Mouse (Mus musculus): ENCODE measurements around the gene Tesc. TPM values are rescaled to one million over a fixed set of nuclear protein-coding genes. Genes with fewer than 3 reads are reported as not detected.

Gene Tesc
- total and polyA plus RNA-seq, 3 experiments = not detected

GRCm38 (mm10) chr5:118071766-118072165 lies 44.2 kb downstream of the Tesc start:
- no peaks in the 10 kb centered on the region for H3K27me3 ChIP-seq (ENCODE audit: insufficient read depth, low read length)
- no peak overlapping the region for H3K4me3 ChIP-seq (ENCODE audit: low read depth, low read length)
- ATAC-seq (ENCODE audit: extremely low read depth, insufficient number of reproducible peaks, low FRiP score, poor library complexity, severe bottlenecking) (no peak), DNase-seq (ENCODE audit: low spot score) (no peak)
- peaks cover 16% of the 10 kb centered on the region for H3K4me1 ChIP-seq (ENCODE audit: insufficient read depth, low read depth, low read length)
- H3K9me3 ChIP-seq (replicated peaks) = no peaks in the 10 kb centered on the region
- no peak for TF ChIP-seq GATA2 (IDR thresholded peaks at IDR 0.05; ENCODE audit: borderline replicate concordance, low read depth, low read length)
- no peak for TF ChIP-seq TAL1 (conservative IDR thresholded peaks at IDR 0.05; ENCODE audit: low read depth, low read length)
- no peak for TF ChIP-seq CTCF (IDR thresholded peaks at IDR 0.05; ENCODE audit: low read depth, low read length)
- TF ChIP-seq POLR2AphosphoS5 (IDR thresholded peaks at IDR 0.05; ENCODE audit: insufficient replicate concordance, low read depth, low read length) = no peak
- no peak for TF ChIP-seq GATA1 (IDR thresholded peaks at IDR 0.05; ENCODE audit: borderline replicate concordance, low read length)
- peaks cover 100% of the 10 kb centered on the region for H3K36me3 ChIP-seq (replicated peaks)

GRCm38 (mm10) chr5:118073213-118073773 lies 45.8 kb downstream of the Tesc start:
- H3K4me3 ChIP-seq (ENCODE audit: low read depth, low read length) = no peak overlapping the region
- no peak for DNase-seq (ENCODE audit: low spot score)
- TF ChIP-seq TAL1 (conservative IDR thresholded peaks at IDR 0.05; ENCODE audit: low read depth, low read length) (no peak), GATA2 (IDR thresholded peaks at IDR 0.05; ENCODE audit: borderline replicate concordance, low read depth, low read length) (no peak)
- H3K4me1 ChIP-seq (ENCODE audit: insufficient read depth, low read depth, low read length) = peaks cover 8% of the 10 kb centered on the region; the same call in 1 of the 2 replicates
- H3K9me3 ChIP-seq (replicated peaks) = no peaks in the 10 kb centered on the region
- no peaks in the 10 kb centered on the region for H3K27me3 ChIP-seq (ENCODE audit: insufficient read depth, low read length)
- peaks cover 100% of the 10 kb centered on the region for H3K36me3 ChIP-seq (replicated peaks)
- no peak for ATAC-seq (ENCODE audit: extremely low read depth, insufficient number of reproducible peaks, low FRiP score, poor library complexity, severe bottlenecking)

- DNase-seq (ENCODE audit: low spot score) = no peak
- ATAC-seq (ENCODE audit: extremely low read depth, insufficient number of reproducible peaks, low FRiP score, poor library complexity, severe bottlenecking) = no peak
- H3K4me1 ChIP-seq (ENCODE audit: insufficient read depth, low read depth, low read length) = no peaks in the 10 kb centered on the region
These were observed 49.4 kb downstream of the Tesc start for GRCm38 (mm10) chr5:118076721-118077592.

DNA sequence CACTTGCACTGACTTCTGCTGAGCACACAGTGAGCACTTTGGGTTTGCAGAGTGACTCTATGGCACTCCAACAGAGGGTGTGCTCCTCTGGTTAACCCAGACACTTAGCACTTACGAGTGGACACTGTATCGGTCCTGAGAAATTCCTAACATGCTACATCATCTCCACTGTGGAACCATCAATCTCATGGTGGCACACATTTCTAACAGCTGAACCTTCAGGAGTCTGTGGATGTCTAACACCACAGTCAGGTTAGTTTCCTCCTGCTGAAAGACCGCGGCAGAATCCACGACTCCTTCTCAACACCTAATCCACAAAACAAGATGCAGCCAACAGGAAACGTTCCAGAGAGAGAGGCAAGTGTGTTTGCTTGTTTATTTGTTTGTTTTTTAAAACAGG lies 51.0 kb downstream of the Tesc start:
- ATAC-seq (ENCODE audit: extremely low read depth, insufficient number of reproducible peaks, low FRiP score, poor library complexity, severe bottlenecking) (no peak), DNase-seq (ENCODE audit: low spot score) (no peak)
- Histone ChIP-seq H3K4me3 (ENCODE audit: low read depth, low read length) (no peak overlapping the region), H3K9me3 (replicated peaks) (no peaks in the 10 kb centered on the region), H3K4me1 (ENCODE audit: insufficient read depth, low read depth, low read length) (no peaks in the 10 kb centered on the region), H3K36me3 (replicated peaks) (peaks cover 98% of the 10 kb centered on the region), H3K27me3 (ENCODE audit: insufficient read depth, low read length) (no peaks in the 10 kb centered on the region)
- TF ChIP-seq GATA1 (IDR thresholded peaks at IDR 0.05; ENCODE audit: borderline replicate concordance, low read length) (no peak), POLR2AphosphoS5 (IDR thresholded peaks at IDR 0.05; ENCODE audit: insufficient replicate concordance, low read depth, low read length) (no peak), GATA2 (IDR thresholded peaks at IDR 0.05; ENCODE audit: borderline replicate concordance, low read depth, low read length) (no peak), CTCF (IDR thresholded peaks at IDR 0.05; ENCODE audit: low read depth, low read length) (no peak)

More at GRCm38 (mm10) chr5:118076721-118077592, 49.4 kb downstream of the Tesc start:
- H3K9me3 ChIP-seq (replicated peaks) = no peaks in the 10 kb centered on the region
- TF ChIP-seq GATA1 (IDR thresholded peaks at IDR 0.05; ENCODE audit: borderline replicate concordance, low read length) (no peak), POLR2AphosphoS5 (IDR thresholded peaks at IDR 0.05; ENCODE audit: insufficient replicate concordance, low read depth, low read length) (no peak), TAL1 (conservative IDR thresholded peaks at IDR 0.05; ENCODE audit: low read depth, low read length) (no peak)
- peaks cover 100% of the 10 kb centered on the region for H3K36me3 ChIP-seq (replicated peaks)
- H3K27me3 ChIP-seq (ENCODE audit: insufficient read depth, low read length) = no peaks in the 10 kb centered on the region
- no peak overlapping the region for H3K4me3 ChIP-seq (ENCODE audit: low read depth, low read length)

DNA sequence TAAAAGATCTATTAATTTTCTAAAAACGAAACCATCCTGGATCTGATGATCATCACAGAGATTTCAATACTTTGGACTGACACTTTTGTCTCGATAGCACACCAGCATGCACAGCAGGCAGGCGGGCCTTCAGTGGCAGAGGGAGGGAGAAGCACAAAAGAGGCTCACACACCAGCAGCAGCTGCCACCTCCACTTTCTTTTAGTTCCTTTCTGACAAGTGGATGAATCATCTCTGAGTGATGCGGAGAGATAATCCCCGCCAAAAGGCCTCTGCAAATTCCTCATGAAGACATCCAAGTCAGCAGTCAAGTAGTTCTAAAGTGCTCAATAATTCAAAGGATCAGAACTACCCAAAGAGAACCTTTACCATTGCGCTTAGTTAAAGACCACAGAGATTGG lies 51.8 kb downstream of the Tesc start:
- H3K4me1 ChIP-seq (ENCODE audit: insufficient read depth, low read depth, low read length) = no peaks in the 10 kb centered on the region
- no peak overlapping the region for H3K4me3 ChIP-seq (ENCODE audit: low read depth, low read length)
- H3K27me3 ChIP-seq (ENCODE audit: insufficient read depth, low read length) = no peaks in the 10 kb centered on the region
- TF ChIP-seq GATA2 (IDR thresholded peaks at IDR 0.05; ENCODE audit: borderline replicate concordance, low read depth, low read length) = no peak
- DNase-seq (ENCODE audit: low spot score) (no peak), ATAC-seq (ENCODE audit: extremely low read depth, insufficient number of reproducible peaks, low FRiP score, poor library complexity, severe bottlenecking) (no peak)
- H3K9me3 ChIP-seq (replicated peaks) = no peaks in the 10 kb centered on the region
- peaks cover 97% of the 10 kb centered on the region for H3K36me3 ChIP-seq (replicated peaks)

- no peak for DNase-seq (ENCODE audit: low spot score)
- Histone ChIP-seq H3K4me3 (ENCODE audit: low read depth, low read length) (no peak overlapping the region), H3K36me3 (replicated peaks) (peaks cover 97% of the 10 kb centered on the region), H3K9me3 (replicated peaks) (no peaks in the 10 kb centered on the region), H3K4me1 (ENCODE audit: insufficient read depth, low read depth, low read length) (no peaks in the 10 kb centered on the region), H3K27me3 (ENCODE audit: insufficient read depth, low read length) (no peaks in the 10 kb centered on the region)
- no peak for ATAC-seq (ENCODE audit: extremely low read depth, insufficient number of reproducible peaks, low FRiP score, poor library complexity, severe bottlenecking)
- no peak for TF ChIP-seq CTCF (IDR thresholded peaks at IDR 0.05; ENCODE audit: low read depth, low read length)
- TF ChIP-seq GATA2 (IDR thresholded peaks at IDR 0.05; ENCODE audit: borderline replicate concordance, low read depth, low read length) = no peak
- TF ChIP-seq GATA1 (IDR thresholded peaks at IDR 0.05; ENCODE audit: borderline replicate concordance, low read length) = no peak
- TF ChIP-seq TAL1 (conservative IDR thresholded peaks at IDR 0.05; ENCODE audit: low read depth, low read length) = no peak
- TF ChIP-seq POLR2AphosphoS5 (IDR thresholded peaks at IDR 0.05; ENCODE audit: insufficient replicate concordance, low read depth, low read length) = no peak
These were observed 52.3 kb downstream of the Tesc start for GRCm38 (mm10) chr5:118079839-118080250.
